Mouse (Mus musculus): ENCODE results near the gene Lrrc17.
A peak's percentile ranks its signal among the peaks of the same experiment; 100 is the strongest.
"Not testable (repeated sequence)": the region's sequence is repeated elsewhere in the genome, so short reads cannot be mapped to it uniquely, and the experiment has no call there.

The Lrrc17 gene

GRCm38 (mm10) chr5:21532921-21533320 is 10.4 kb upstream of the Lrrc17 start:
- no peak for DNase-seq (ENCODE audit: extremely low spot score, low spot score)

DNA sequence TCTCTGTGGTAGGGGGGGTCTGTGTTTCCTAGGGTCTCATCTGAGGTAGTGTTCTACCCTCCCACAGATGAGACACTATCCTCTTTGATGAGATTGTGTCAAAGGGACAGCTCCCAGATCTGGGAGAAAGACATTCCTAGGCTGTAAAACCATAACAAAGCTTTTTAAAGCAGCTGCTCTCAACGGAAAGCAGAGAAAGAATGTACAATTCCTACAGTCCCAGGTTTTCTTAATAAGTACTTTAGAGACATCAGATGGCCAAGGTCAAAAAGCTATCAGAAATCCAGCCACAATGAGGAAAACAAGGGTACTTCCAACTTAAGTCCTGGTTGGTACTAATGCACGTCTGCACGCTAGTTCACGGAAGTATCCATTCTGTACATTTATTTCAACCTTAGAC is 1.1 kb upstream of the Lrrc17 start:
- DNase-seq (ENCODE audit: extremely low spot score, low spot score) = no peak

GRCm38 (mm10) chr5:21544821-21545220 is 1.5 kb downstream of the Lrrc17 start:
- DNase-seq (ENCODE audit: extremely low spot score, low spot score) = no peak

DNA sequence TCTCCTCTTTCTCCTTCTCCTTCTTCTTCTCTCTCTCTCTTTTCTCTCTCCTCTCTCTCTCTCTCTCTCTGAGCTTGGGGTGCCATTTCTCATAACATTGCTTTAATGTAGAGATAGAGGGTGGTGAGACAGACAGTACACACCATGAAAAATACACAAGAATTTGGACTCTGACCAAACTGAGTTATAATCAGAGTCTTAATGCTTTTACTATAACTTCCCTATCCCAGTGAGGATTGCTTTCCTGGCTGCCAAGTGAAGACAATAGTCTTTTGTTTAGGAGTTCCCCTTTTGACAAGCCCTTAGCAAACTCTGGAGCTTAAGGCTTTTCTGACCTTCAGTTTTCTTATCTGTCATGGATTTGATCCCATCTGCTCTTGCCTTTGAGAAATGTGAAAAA is 1.9 kb downstream of the Lrrc17 start:
- no peak for DNase-seq (ENCODE audit: extremely low spot score, low spot score)

GRCm38 (mm10) chr5:21545786-21546185 is 2.4 kb downstream of the Lrrc17 start:
- no peak for DNase-seq (ENCODE audit: extremely low spot score, low spot score)

GRCm38 (mm10) chr5:21547005-21547404 is 3.6 kb downstream of the Lrrc17 start:
- no peak for DNase-seq (ENCODE audit: extremely low spot score, low spot score)

GRCm38 (mm10) chr5:21553685-21554084 is 10.3 kb downstream of the Lrrc17 start:
- no peak for DNase-seq (ENCODE audit: extremely low spot score, low spot score)

- DNase-seq (ENCODE audit: extremely low spot score, low spot score) = no peak
These were observed 11.4 kb downstream of the Lrrc17 start for GRCm38 (mm10) chr5:21554732-21555131.

- DNase-seq (ENCODE audit: extremely low spot score, low spot score) = no peak
These were observed 13.1 kb downstream of the Lrrc17 start for GRCm38 (mm10) chr5:21556502-21556901.

DNA sequence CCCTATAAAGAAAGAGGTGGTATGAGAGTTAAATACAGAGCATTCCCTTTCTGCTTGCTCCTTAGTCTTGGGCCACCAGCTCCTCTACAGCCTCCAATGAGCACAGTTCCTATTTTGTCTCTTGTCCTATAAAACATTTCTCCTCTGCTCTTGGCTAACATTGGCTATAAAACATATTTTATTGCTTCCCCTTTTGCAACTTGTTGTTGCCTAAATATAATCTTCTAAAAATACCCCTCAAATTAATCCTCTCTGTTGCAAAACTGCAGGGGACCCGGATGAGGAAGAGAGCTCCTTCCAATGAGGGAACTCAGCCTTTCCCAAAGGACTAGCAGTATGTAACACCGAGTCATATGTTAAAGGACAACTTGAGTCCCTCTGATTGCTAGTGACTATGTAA is 20.6 kb downstream of the Lrrc17 start:
- DNase-seq (ENCODE audit: extremely low spot score, low spot score) = no peak

- DNase-seq (ENCODE audit: extremely low spot score, low spot score) = no peak
These were observed 22.2 kb downstream of the Lrrc17 start for GRCm38 (mm10) chr5:21565392-21566065.

GRCm38 (mm10) chr5:21567784-21568183 is 24.4 kb downstream of the Lrrc17 start:
- DNase-seq (ENCODE audit: extremely low spot score, low spot score) = no peak

GRCm38 (mm10) chr5:21572764-21573416 is 29.5 kb downstream of the Lrrc17 start:
- no peak for DNase-seq (ENCODE audit: extremely low spot score, low spot score)

DNA sequence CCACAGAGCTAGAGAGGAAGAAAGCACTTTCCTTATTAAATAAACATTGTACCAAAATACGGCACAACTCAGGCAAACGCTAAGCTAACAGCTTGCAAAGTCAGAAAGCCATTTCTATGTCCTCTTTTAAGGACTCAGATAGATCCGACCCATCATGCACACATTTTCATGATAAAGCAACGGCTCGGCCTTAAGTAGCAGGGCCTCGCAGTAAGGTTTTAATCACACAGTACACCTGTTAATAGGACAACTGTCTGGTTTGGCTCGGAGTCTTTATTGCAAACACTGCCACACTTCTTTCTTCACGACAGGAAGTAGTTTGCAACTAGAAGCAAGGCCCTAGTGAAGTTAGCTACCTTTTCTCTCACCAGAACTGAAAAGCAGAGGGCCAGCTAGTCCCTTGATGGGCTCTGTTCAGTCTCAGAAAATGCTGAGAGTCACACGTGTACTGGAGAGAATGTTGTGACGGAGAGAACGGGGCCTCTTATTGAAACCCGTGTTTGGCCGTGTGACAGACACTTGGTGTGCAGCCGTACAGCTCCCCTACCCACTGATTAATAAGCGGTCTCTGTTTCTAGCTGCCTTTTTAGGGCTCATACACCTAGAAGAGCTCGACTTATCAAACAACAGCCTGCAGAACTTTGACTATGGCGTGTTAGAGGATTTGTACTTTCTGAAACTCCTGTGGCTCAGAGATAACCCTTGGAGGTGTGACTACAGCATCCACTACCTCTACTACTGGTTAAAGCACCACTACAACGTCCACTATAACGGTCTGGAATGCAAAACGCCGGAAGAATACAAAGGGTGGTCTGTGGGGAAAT is 31.2 kb downstream of the Lrrc17 start:
- no peak for DNase-seq (ENCODE audit: extremely low spot score, low spot score)

DNA sequence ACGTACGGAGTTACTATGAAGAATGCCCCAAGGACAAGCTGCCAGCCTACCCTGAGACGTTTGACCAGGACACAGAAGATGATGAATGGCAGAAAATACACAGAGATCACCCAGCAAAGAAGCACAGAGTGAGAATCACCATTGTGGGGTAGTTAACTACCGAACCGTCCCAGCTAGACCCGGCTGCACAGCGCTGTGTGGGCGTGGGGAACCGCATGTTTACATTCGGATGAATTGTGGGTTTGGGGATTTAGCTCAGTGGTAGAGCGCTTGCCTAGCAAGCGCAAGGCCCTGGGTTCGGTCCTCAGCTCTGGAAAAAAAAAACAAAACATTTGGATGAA is 31.8 kb downstream of the Lrrc17 start:
- no peak for DNase-seq (ENCODE audit: extremely low spot score, low spot score)

GRCm38 (mm10) chr5:21578136-21578535 is 34.8 kb downstream of the Lrrc17 start:
- DNase-seq (ENCODE audit: extremely low spot score, low spot score) = no peak

DNA sequence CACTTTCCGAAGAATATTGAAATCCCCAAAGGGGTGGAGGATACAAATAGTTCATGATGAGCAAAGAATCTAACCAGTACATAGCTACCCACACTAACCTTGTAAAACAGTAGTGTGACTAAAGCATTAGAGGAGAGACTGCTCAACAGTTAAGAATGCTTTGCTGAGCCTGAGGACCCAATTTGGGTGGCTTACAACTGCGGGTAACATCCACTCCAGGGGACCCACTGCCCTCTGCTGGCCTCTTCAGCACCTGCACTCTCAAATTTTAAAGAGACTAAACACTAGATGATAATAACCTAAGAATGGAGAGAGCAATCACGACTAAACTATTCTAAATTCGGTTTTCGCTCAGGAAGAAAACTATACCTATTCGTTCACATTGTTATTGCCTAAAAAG is 43.4 kb downstream of the Lrrc17 start:
- peak; percentile 28 for DNase-seq (ENCODE audit: extremely low spot score, low spot score)

DNA sequence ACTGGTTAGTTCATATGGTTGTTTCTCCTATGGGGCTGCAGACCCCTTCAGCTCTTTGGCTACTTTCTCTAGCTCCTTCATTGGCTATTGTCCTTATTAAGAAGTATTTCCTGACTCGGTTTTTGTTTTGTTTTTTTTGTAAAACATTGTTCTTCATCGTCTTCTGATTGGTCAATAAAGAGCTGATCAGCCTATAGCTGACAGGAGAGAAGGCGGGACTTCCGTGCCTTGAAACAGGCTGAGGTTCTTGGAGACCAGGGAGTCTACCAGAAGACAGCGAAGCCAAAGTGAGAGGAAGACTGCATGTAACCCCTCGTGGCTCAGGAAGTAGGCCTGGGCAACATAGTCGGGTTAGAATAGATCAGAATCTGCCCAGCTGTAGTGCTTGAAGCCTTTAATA is 44.3 kb downstream of the Lrrc17 start:
- DNase-seq (ENCODE audit: extremely low spot score, low spot score) = no peak

- DNase-seq (ENCODE audit: extremely low spot score, low spot score) = no peak
These were observed 44.9 kb downstream of the Lrrc17 start for GRCm38 (mm10) chr5:21588220-21588619.

GRCm38 (mm10) chr5:21592106-21592505 is 48.7 kb downstream of the Lrrc17 start:
- DNase-seq (ENCODE audit: extremely low spot score, low spot score) = no peak

DNA sequence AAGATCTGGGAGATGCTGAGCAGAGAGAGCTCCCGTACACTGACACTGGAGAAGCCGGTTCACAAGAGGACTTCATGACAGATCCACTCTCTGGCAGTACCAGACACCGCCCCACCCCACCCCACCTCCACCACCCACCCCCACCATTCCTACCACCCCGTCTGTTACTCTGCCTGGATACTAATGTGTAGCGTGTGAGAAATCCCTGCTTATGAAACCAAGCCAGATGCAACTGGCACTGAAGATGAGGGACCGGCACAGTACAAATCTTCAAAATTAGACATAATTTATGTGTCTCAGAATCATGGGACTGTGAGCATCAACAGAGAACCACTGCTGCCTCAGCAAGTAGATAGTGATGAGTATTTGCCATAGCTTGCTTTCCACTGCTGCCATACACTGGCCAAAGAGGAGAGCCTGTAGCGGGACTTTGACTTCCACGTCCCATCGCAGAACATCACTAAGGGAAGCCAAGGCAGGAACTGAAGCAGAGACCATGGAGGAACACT is 49.9 kb downstream of the Lrrc17 start:
- DNase-seq (ENCODE audit: extremely low spot score, low spot score) = no peak

GRCm38 (mm10) chr5:21599536-21599935 is 56.2 kb downstream of the Lrrc17 start:
- not testable (repeated sequence) for DNase-seq (ENCODE audit: extremely low spot score, low spot score)
